Mouse (Mus musculus) cortical plate, adult 2 months (tissue): ENCODE data around the gene Elmsan1. TPM values are rescaled to one million over a fixed set of nuclear protein-coding genes. Genes with fewer than 3 reads are reported as not detected.

Experiments
- H3K27ac ChIP-seq: fragments of 200-500 bp; 2 replicates; pipeline ENCODE4 v1.5.1; 2012; ENCODE audit warnings: low read length, control low read depth, inconsistent platforms; ENCODE audit not compliant: insufficient read depth
- H3K4me1 ChIP-seq: fragments of 200-500 bp; 2 replicates; pipeline ENCODE4 v1.6.1; 2011; ENCODE audit warnings: low read length; ENCODE audit not compliant: control insufficient read depth, insufficient read depth
- H3K4me3 ChIP-seq: fragments of 200-500 bp; 2 replicates; pipeline ENCODE4 v1.5.1; 2011; ENCODE audit warnings: mild to moderate bottlenecking, low read length, control low read depth; ENCODE audit not compliant: insufficient read depth
- CTCF ChIP-seq: fragments of 200-500 bp; IDR thresholded peaks from 2 replicates; pipeline ENCODE4 v1.5.1; 2011; ENCODE audit warnings: mild to moderate bottlenecking, control low read depth, low read length; ENCODE audit not compliant: insufficient read depth; ENCODE audit errors: extremely low read depth
- POLR2A ChIP-seq: fragments of 200-500 bp; IDR thresholded peaks from 2 replicates; pipeline ENCODE4 v1.6.1; 2011; ENCODE audit warnings: mild to moderate bottlenecking, low read length, control low read depth; ENCODE audit not compliant: insufficient read depth; ENCODE audit errors: extremely low read depth
- polyA plus RNA-seq: library from polyadenylated mRNA; depleted of rRNA; stranded (reverse); fragments of >200 nt; gene quantifications from 2 replicates; pipeline ENCODE4 v1.2.3, GENCODE M21; 2012

The Elmsan1 gene
- polyA plus RNA-seq, 1 experiment = 6.9 TPM

- TF ChIP-seq POLR2A (no peak), CTCF (no peak)
- no peak overlapping the region for H3K4me3 ChIP-seq
- no peaks in the 10 kb centered on the region for H3K4me1 ChIP-seq
- H3K27ac ChIP-seq = no peak overlapping the region
Measured at GRCm38 (mm10) chr12:84165631-84166373, 52.9 kb downstream of the Elmsan1 start.

GRCm38 (mm10) chr12:84163586-84164110 lies 55.0 kb downstream of the Elmsan1 start:
- H3K4me3 ChIP-seq = no peak overlapping the region
- TF ChIP-seq POLR2A = no peak
- TF ChIP-seq CTCF = no peak
- no peaks in the 10 kb centered on the region for H3K4me1 ChIP-seq
- H3K27ac ChIP-seq = no peak overlapping the region

DNA sequence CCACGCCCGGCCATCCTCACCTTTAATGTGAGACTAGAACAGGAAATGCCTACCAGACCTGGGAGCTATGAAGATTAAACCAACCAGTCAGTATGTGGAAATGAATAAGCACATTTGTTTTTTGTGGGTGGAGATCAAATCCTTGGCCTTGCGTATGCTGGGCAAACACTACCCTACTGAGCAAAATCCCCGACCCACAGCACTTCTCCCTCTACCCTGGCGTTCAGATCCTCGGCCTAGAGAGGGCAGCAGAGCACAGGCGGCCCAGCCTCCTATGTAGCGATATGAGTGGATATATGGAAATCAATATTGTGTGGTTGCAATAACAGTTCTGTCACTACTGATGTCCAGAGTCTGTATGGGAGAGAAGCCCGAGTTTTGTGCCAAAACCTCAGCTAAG lies 55.5 kb downstream of the Elmsan1 start:
- TF ChIP-seq POLR2A = no peak
- TF ChIP-seq CTCF = peak; percentile 55
- Histone ChIP-seq H3K27ac (no peak overlapping the region), H3K4me3 (no peak overlapping the region), H3K4me1 (no peaks in the 10 kb centered on the region)

- peak; percentile 43 for TF ChIP-seq CTCF
- no peak for TF ChIP-seq POLR2A
- Histone ChIP-seq H3K4me3 (no peak overlapping the region), H3K4me1 (no peaks in the 10 kb centered on the region), H3K27ac (no peak overlapping the region)
Measured at GRCm38 (mm10) chr12:84161616-84162433, 56.9 kb downstream of the Elmsan1 start.

GRCm38 (mm10) chr12:84161116-84161515 lies 57.6 kb downstream of the Elmsan1 start:
- Histone ChIP-seq H3K4me1 (no peaks in the 10 kb centered on the region), H3K4me3 (no peak overlapping the region), H3K27ac (no peak overlapping the region)
- TF ChIP-seq POLR2A = no peak
- no peak for TF ChIP-seq CTCF

- Histone ChIP-seq H3K4me3 (no peak overlapping the region), H3K27ac (no peak overlapping the region), H3K4me1 (no peaks in the 10 kb centered on the region; the same call in 1 of the 2 replicates)
- no peak for TF ChIP-seq CTCF
- no peak for TF ChIP-seq POLR2A
Measured at GRCm38 (mm10) chr12:84160491-84160890, 58.2 kb downstream of the Elmsan1 start.

- Histone ChIP-seq H3K27ac (no peak overlapping the region), H3K4me3 (no peak overlapping the region), H3K4me1 (no peaks in the 10 kb centered on the region; the same call in 1 of the 2 replicates)
- TF ChIP-seq POLR2A = no peak
- TF ChIP-seq CTCF = no peak
Measured at GRCm38 (mm10) chr12:84158156-84158555, 60.5 kb downstream of the Elmsan1 start.

GRCm38 (mm10) chr12:84156210-84156609 lies 62.5 kb downstream of the Elmsan1 start:
- no peaks in the 10 kb centered on the region; the same call in 1 of the 2 replicates for H3K4me1 ChIP-seq
- H3K27ac ChIP-seq = no peak overlapping the region
- TF ChIP-seq POLR2A (no peak), CTCF (no peak)
- H3K4me3 ChIP-seq = no peak overlapping the region

GRCm38 (mm10) chr12:84155523-84155871 lies 63.2 kb downstream of the Elmsan1 start:
- TF ChIP-seq POLR2A (no peak), CTCF (no peak)
- H3K4me1 ChIP-seq = no peaks in the 10 kb centered on the region; the same call in 1 of the 2 replicates
- H3K4me3 ChIP-seq = no peak overlapping the region
- no peak overlapping the region for H3K27ac ChIP-seq
